Mouse (Mus musculus) brain, embryonic 14.5 days (tissue): ENCODE measurements around the gene 4930564D02Rik. TPM values are rescaled to one million over a fixed set of nuclear protein-coding genes. Genes with fewer than 3 reads are reported as not detected.

Source experiments
- DNase-seq: peaks from one replicate; pipeline ENCODE4 v3.0.0-alpha.2; 2011; ENCODE audit warnings: low read depth
- CTCF ChIP-seq: fragments of 200-500 bp; IDR thresholded peaks from 2 replicates; pipeline ENCODE4 v1.5.1; 2012; ENCODE audit warnings: inconsistent platforms, mild to moderate bottlenecking, moderate library complexity, borderline replicate concordance; ENCODE audit not compliant: insufficient read depth, insufficient read length; ENCODE audit errors: extremely low read depth
- POLR2A ChIP-seq: fragments of 200-500 bp; IDR thresholded peaks from 2 replicates; pipeline ENCODE4 v1.6.1; 2012; ENCODE audit warnings: mild to moderate bottlenecking, inconsistent platforms, borderline replicate concordance; ENCODE audit not compliant: poor library complexity, insufficient read depth, insufficient read length, severe bottlenecking; ENCODE audit errors: extremely low read depth
- polyA plus RNA-seq: library from polyadenylated mRNA; depleted of rRNA; stranded (reverse); fragments of >200 nt; gene quantifications from 2 replicates; pipeline ENCODE4 v1.2.3, GENCODE M21; 2012

Gene 4930564D02Rik
- polyA plus RNA-seq, 1 experiment = not detected

- DNase-seq = no peak
- TF ChIP-seq CTCF = no peak
- TF ChIP-seq POLR2A = no peak
Measured at GRCm38 (mm10) chr3:105043746-105044145, 22.9 kb upstream of the 4930564D02Rik start.

- no peak for DNase-seq
- no peak for TF ChIP-seq CTCF
- no peak for TF ChIP-seq POLR2A
Measured at GRCm38 (mm10) chr3:105046870-105047269, 19.8 kb upstream of the 4930564D02Rik start.

GRCm38 (mm10) chr3:105047616-105048015, 19.0 kb upstream of the 4930564D02Rik start:
- no peak for DNase-seq
- TF ChIP-seq CTCF (no peak), POLR2A (no peak)

- TF ChIP-seq POLR2A = no peak
- no peak for TF ChIP-seq CTCF
- no peak for DNase-seq
Measured at GRCm38 (mm10) chr3:105049848-105050247, 16.8 kb upstream of the 4930564D02Rik start.

GRCm38 (mm10) chr3:105051103-105051502, 15.5 kb upstream of the 4930564D02Rik start:
- TF ChIP-seq POLR2A (no peak), CTCF (no peak)
- DNase-seq = no peak

GRCm38 (mm10) chr3:105052171-105052936, 14.3 kb upstream of the 4930564D02Rik start:
- DNase-seq = peak; percentile 63
- TF ChIP-seq CTCF = no peak
- peak; percentile 92 for TF ChIP-seq POLR2A

GRCm38 (mm10) chr3:105052937-105053697, 13.5 kb upstream of the 4930564D02Rik start, which contains the start of gene Cttnbp2nl:
Gene Cttnbp2nl (minus strand): TSS chr3:105053146.
- TF ChIP-seq CTCF (no peak), POLR2A (peak; percentile 17; the same call in 1 of the 2 replicates)
- DNase-seq = peak; percentile 100

GRCm38 (mm10) chr3:105053698-105054001, 13.0 kb upstream of the 4930564D02Rik start:
- TF ChIP-seq POLR2A = no peak
- TF ChIP-seq CTCF = no peak
- no peak for DNase-seq

GRCm38 (mm10) chr3:105054952-105055351, 11.7 kb upstream of the 4930564D02Rik start:
- TF ChIP-seq CTCF (no peak), POLR2A (no peak)
- peak; percentile 39 for DNase-seq

GRCm38 (mm10) chr3:105055666-105056065, 11.0 kb upstream of the 4930564D02Rik start:
- no peak for DNase-seq

GRCm38 (mm10) chr3:105058627-105059513, 7.8 kb upstream of the 4930564D02Rik start:
- TF ChIP-seq CTCF = peak; percentile 95
- TF ChIP-seq POLR2A = no peak

More at GRCm38 (mm10) chr3:105055666-105056065, 11.0 kb upstream of the 4930564D02Rik start:
- TF ChIP-seq CTCF (no peak), POLR2A (no peak)

GRCm38 (mm10) chr3:105059911-105060310, 6.7 kb upstream of the 4930564D02Rik start:
- no peak for DNase-seq
- TF ChIP-seq POLR2A (no peak), CTCF (no peak)

More at GRCm38 (mm10) chr3:105058627-105059513, 7.8 kb upstream of the 4930564D02Rik start:
- peak; percentile 91 for DNase-seq
